Mouse (Mus musculus): ENCODE measurements around the gene Btnl10. TPM values are rescaled to one million over a fixed set of nuclear protein-coding genes. Genes with fewer than 3 reads are reported as not detected.

Gene Btnl10
- total and polyA plus RNA-seq, 3 experiments: 0.04 TPM; not detected in 2

- peak within 1 kb of the TSS; percentile 89 for H3K4me3 ChIP-seq
- peak; percentile 86 to 89 for DNase-seq
- TF ChIP-seq CTCF (IDR thresholded peaks at IDR 0.05) (peak; percentile 81), POLR2A (IDR thresholded peaks at IDR 0.05; ENCODE audit: insufficient read depth, low read depth, low read length) (peak; percentile 99), EP300 (IDR thresholded peaks at IDR 0.05; ENCODE audit: insufficient read depth, low read depth, low read length) (peak; percentile 60; the same call in 1 of the 2 replicates)
- peak within 1 kb of the TSS; percentile 96 for H3K9ac ChIP-seq (ENCODE audit: low read depth, low read length)
- intact Hi-C loops (cut with DNase I): loop anchor here (1.0 to 2.0 kb wide), 2 partner anchors 24 to 26 kb away; partner anchors contain the start of gene Trim11
- no peaks in the 10 kb centered on the region for H3K27me3 ChIP-seq (ENCODE audit: control insufficient read depth, insufficient read depth, low read length)
- peaks cover 10% of the 10 kb centered on the region for H3K4me1 ChIP-seq (ENCODE audit: control insufficient read depth, insufficient read depth, low read length)
- under 1% methylated on average over 49 of the region's 49 CpGs for WGBS
- no peaks in the 10 kb centered on the region for H3K79me2 ChIP-seq (replicated peaks; ENCODE audit: control insufficient read depth, insufficient read depth, low read length)
- peaks cover 8% of the 10 kb centered on the region for H3K36me3 ChIP-seq (ENCODE audit: control insufficient read depth, insufficient read depth, low read length)
- peak within 1 kb of the TSS; percentile 99 for H3K27ac ChIP-seq
These were observed 36.9 kb downstream of the Btnl10 start, which contains the start of the genes Hist3h2a and Trim17 for GRCm38 (mm10) chr11:58954420-58955142. TSS of gene Hist3h2a (plus strand) at chr11:58954685. TSS of gene Trim17 (plus strand) at chr11:58954685.

GRCm38 (mm10) chr11:58955143-58955867, 37.6 kb downstream of the Btnl10 start:
- under 1% methylated on average over 20 of the region's 20 CpGs for WGBS
- TF ChIP-seq EP300 (IDR thresholded peaks at IDR 0.05; ENCODE audit: insufficient read depth, low read depth, low read length) (no peak), CTCF (IDR thresholded peaks at IDR 0.05) (peak; percentile 1)
- no peaks in the 10 kb centered on the region for H3K27me3 ChIP-seq (ENCODE audit: control insufficient read depth, insufficient read depth, low read length)
- peak overlapping the region; percentile 99 for H3K27ac ChIP-seq
- intact Hi-C loops (cut with DNase I): loop anchor here (1.0 to 2.0 kb wide), 2 partner anchors 23 to 27 kb away; partner anchors contain the start of gene Trim11
- H3K9ac ChIP-seq (ENCODE audit: low read depth, low read length): peak overlapping the region; percentile 96
- H3K79me2 ChIP-seq (replicated peaks; ENCODE audit: control insufficient read depth, insufficient read depth, low read length): no peaks in the 10 kb centered on the region
- H3K36me3 ChIP-seq (ENCODE audit: control insufficient read depth, insufficient read depth, low read length): peaks cover 8% of the 10 kb centered on the region
- peaks cover 10% of the 10 kb centered on the region for H3K4me1 ChIP-seq (ENCODE audit: control insufficient read depth, insufficient read depth, low read length)
- no peak for DNase-seq
- peak overlapping the region; percentile 89 for H3K4me3 ChIP-seq

- Histone ChIP-seq H3K36me3 (ENCODE audit: control insufficient read depth, insufficient read depth, low read length) (peaks cover 8% of the 10 kb centered on the region), H3K9ac (ENCODE audit: low read depth, low read length) (peak overlapping the region; percentile 72), H3K27me3 (ENCODE audit: control insufficient read depth, insufficient read depth, low read length) (no peaks in the 10 kb centered on the region), H3K79me2 (replicated peaks; ENCODE audit: control insufficient read depth, insufficient read depth, low read length) (no peaks in the 10 kb centered on the region), H3K27ac (peak overlapping the region; percentile 99), H3K4me1 (ENCODE audit: control insufficient read depth, insufficient read depth, low read length) (peaks cover 10% of the 10 kb centered on the region), H3K4me3 (peak overlapping the region; percentile 89)
- TF ChIP-seq CTCF (IDR thresholded peaks at IDR 0.05) (no peak), EP300 (IDR thresholded peaks at IDR 0.05; ENCODE audit: insufficient read depth, low read depth, low read length) (no peak), POLR2A (IDR thresholded peaks at IDR 0.05; ENCODE audit: insufficient read depth, low read depth, low read length) (no peak)
- no peak for DNase-seq
- intact Hi-C loops (cut with DNase I): loop anchor here (1.0 to 2.0 kb wide), 2 partner anchors 22 to 27 kb away; partner anchors contain the start of gene Trim11
- WGBS: 25% methylated on average over 8 of the region's 8 CpGs
These were observed 38.2 kb downstream of the Btnl10 start for GRCm38 (mm10) chr11:58955868-58956257.

GRCm38 (mm10) chr11:58957226-58957914, 39.7 kb downstream of the Btnl10 start:
- intact Hi-C loops (cut with DNase I): no loop called here
- Histone ChIP-seq H3K27ac (no peak overlapping the region), H3K4me3 (no peak overlapping the region), H3K4me1 (ENCODE audit: control insufficient read depth, insufficient read depth, low read length) (peaks cover 10% of the 10 kb centered on the region), H3K9ac (ENCODE audit: low read depth, low read length) (no peak overlapping the region), H3K27me3 (ENCODE audit: control insufficient read depth, insufficient read depth, low read length) (peaks cover 4% of the 10 kb centered on the region; the same call in 1 of the 2 replicates), H3K36me3 (ENCODE audit: control insufficient read depth, insufficient read depth, low read length) (peaks cover 8% of the 10 kb centered on the region), H3K79me2 (replicated peaks; ENCODE audit: control insufficient read depth, insufficient read depth, low read length) (no peaks in the 10 kb centered on the region)
- WGBS: 77% methylated on average over 5 of the region's 5 CpGs
- TF ChIP-seq POLR2A (IDR thresholded peaks at IDR 0.05; ENCODE audit: insufficient read depth, low read depth, low read length): no peak
- TF ChIP-seq CTCF (IDR thresholded peaks at IDR 0.05): no peak
- TF ChIP-seq EP300 (IDR thresholded peaks at IDR 0.05; ENCODE audit: insufficient read depth, low read depth, low read length): no peak
- DNase-seq: no peak

GRCm38 (mm10) chr11:58958536-58958935, 40.8 kb downstream of the Btnl10 start:
- Histone ChIP-seq H3K36me3 (ENCODE audit: control insufficient read depth, insufficient read depth, low read length) (peaks cover 8% of the 10 kb centered on the region), H3K27me3 (ENCODE audit: control insufficient read depth, insufficient read depth, low read length) (peaks cover 4% of the 10 kb centered on the region; the same call in 1 of the 2 replicates), H3K4me3 (no peak overlapping the region), H3K27ac (no peak overlapping the region), H3K4me1 (ENCODE audit: control insufficient read depth, insufficient read depth, low read length) (peaks cover 10% of the 10 kb centered on the region), H3K9ac (ENCODE audit: low read depth, low read length) (no peak overlapping the region), H3K79me2 (replicated peaks; ENCODE audit: control insufficient read depth, insufficient read depth, low read length) (no peaks in the 10 kb centered on the region)
- 86% methylated on average over 6 of the region's 6 CpGs for WGBS
- no peak for TF ChIP-seq EP300 (IDR thresholded peaks at IDR 0.05; ENCODE audit: insufficient read depth, low read depth, low read length)
- TF ChIP-seq POLR2A (IDR thresholded peaks at IDR 0.05; ENCODE audit: insufficient read depth, low read depth, low read length): no peak
- no peak for TF ChIP-seq CTCF (IDR thresholded peaks at IDR 0.05)
- no peak for DNase-seq
- intact Hi-C loops (cut with DNase I): no loop called here

All from heart, adult 2 months (tissue).